Mouse (Mus musculus) small intestine, adult 2 months (tissue): ENCODE measurements around the gene Dmpk. TPM values are rescaled to one million over a fixed set of nuclear protein-coding genes. Genes with fewer than 3 reads are reported as not detected.

ENCODE experiments used
- H3K27ac ChIP-seq: fragments of 200-500 bp; 2 replicates; pipeline ENCODE4 v1.5.1; 2012; ENCODE audit warnings: low read depth, low read length, control low read depth, inconsistent platforms; ENCODE audit not compliant: insufficient read depth
- H3K27me3 ChIP-seq: fragments of 200-500 bp; 2 replicates; pipeline ENCODE4 v1.6.1; 2012; ENCODE audit warnings: mild to moderate bottlenecking, moderate library complexity, low read length, inconsistent platforms; ENCODE audit not compliant: control insufficient read depth, insufficient read depth
- H3K36me3 ChIP-seq: fragments of 200-500 bp; 2 replicates; pipeline ENCODE4 v1.6.1; 2012; ENCODE audit warnings: mild to moderate bottlenecking, low read length, control low read depth, inconsistent platforms; ENCODE audit not compliant: control insufficient read depth, insufficient read depth
- H3K4me1 ChIP-seq: fragments of 200-500 bp; 2 replicates; pipeline ENCODE4 v1.6.1; 2012; ENCODE audit warnings: low read length, inconsistent platforms, mixed read lengths; ENCODE audit not compliant: control insufficient read depth, insufficient read depth, insufficient read length
- H3K4me3 ChIP-seq: fragments of 200-500 bp; 2 replicates; pipeline ENCODE4 v1.5.1; 2012; ENCODE audit warnings: low read depth, mild to moderate bottlenecking, control low read depth, inconsistent platforms, low read length, moderate library complexity
- CTCF ChIP-seq: fragments of 200-500 bp; IDR thresholded peaks from 2 replicates; pipeline ENCODE4 v1.5.1; 2012; ENCODE audit warnings: low read depth, mild to moderate bottlenecking, control low read depth, inconsistent platforms, low read length, moderate library complexity, mixed read lengths; ENCODE audit not compliant: insufficient replicate concordance, insufficient read length; ENCODE audit errors: extremely low read depth
- POLR2A ChIP-seq: fragments of 200-500 bp; IDR thresholded peaks from 2 replicates; pipeline ENCODE4 v1.6.1; 2012; ENCODE audit warnings: low read depth, mild to moderate bottlenecking, control low read depth, inconsistent platforms, low read length, moderate library complexity
- WGBS: fragments of 180-500 bp; shearing (Covaris S2); methylation state at CpG from one replicate; pipeline ENCODE4 v1.1.7; 2018; 5-methylcytosine and 5-hydroxymethylcytosine counted together
- polyA plus RNA-seq: library from polyadenylated mRNA; depleted of rRNA; stranded (reverse); fragments of >200 nt; gene quantifications from 2 replicates; pipeline ENCODE4 v1.2.3, GENCODE M21; 2012

Dmpk gene
- polyA plus RNA-seq, 1 experiment, result 353 TPM

- peaks cover 38% of the 10 kb centered on the region for H3K36me3 ChIP-seq
- 90% methylated on average over 15 of the region's 15 CpGs for WGBS
- no peak overlapping the region for H3K4me3 ChIP-seq
- H3K27ac ChIP-seq, result no peak overlapping the region
- no peaks in the 10 kb centered on the region for H3K27me3 ChIP-seq
- TF ChIP-seq POLR2A (no peak), CTCF (no peak)
- H3K4me1 ChIP-seq, result no peaks in the 10 kb centered on the region
Measured at GRCm38 (mm10) chr7:19052345-19053135, 31.1 kb upstream of the Dmpk start.

DNA sequence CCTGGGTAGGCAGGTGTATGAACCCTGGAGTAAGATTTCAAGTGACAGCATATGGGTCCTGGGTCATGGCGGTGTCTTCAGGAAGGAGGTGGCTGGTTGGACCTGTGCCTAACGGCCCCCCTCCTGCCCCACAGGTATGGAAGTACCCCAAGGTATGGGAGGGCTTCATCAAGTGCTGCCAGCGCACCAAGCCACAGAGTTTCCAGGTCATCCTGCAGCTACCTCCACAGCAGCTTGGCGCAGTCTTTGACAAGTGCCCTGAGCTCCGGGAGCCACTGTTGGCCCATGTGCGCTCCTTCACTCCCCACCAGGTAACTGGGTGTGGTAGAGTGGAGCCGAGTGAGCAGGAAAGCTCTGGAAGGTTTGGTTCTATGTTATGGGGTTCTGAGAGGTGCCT is 30.5 kb upstream of the Dmpk start:
- Histone ChIP-seq H3K36me3 (peaks cover 34% of the 10 kb centered on the region), H3K4me1 (no peaks in the 10 kb centered on the region), H3K27me3 (no peaks in the 10 kb centered on the region), H3K27ac (no peak overlapping the region), H3K4me3 (no peak overlapping the region)
- TF ChIP-seq CTCF (no peak), POLR2A (no peak)
- 87% methylated on average over 7 of the region's 7 CpGs for WGBS

DNA sequence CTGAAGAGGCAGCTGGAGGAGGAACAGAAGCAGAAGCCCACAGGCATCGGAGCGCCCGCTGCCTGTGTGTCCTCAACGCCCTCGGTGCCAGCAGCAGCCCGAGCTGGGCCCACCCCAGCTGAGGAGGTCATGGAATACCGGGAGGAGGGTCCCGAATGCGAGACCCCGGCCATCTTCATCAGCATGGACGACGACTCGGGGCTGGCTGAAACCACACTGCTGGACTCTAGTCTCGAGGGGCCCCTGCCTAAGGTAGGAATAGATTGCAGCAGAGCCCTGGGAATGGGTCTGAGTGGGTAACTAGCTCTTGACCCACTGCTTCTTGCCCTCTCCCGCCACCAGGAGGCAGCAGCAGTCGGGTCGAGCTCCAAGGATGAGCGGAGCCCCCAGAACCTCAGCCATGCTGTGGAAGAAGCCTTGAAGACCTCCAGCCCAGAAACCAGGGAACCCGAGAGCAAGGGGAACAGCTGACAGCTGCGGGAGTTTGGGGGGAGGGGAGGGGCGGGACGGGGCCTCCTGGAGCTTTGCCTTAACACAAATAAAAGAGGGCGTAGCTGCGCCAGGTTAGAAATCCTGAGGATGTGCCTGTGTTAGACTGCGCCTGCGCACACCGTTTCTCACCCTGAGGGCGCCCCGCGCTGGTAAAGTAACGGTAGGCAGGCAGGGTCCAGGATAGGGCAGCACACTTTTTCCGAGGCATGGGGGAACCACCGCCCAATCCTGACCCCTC is 29.4 kb upstream of the Dmpk start, which contains the start of gene Rsph6a:
Rsph6a (plus strand) TSS at position 644 of the 730 bp plus-strand sequence.
- H3K27me3 ChIP-seq, result no peaks in the 10 kb centered on the region
- WGBS, result 57% methylated on average over 33 of the region's 33 CpGs
- H3K4me1 ChIP-seq, result no peaks in the 10 kb centered on the region
- H3K27ac ChIP-seq, result no peak within 1 kb of the TSS
- H3K4me3 ChIP-seq, result no peak within 1 kb of the TSS
- H3K36me3 ChIP-seq, result peaks cover 26% of the 10 kb centered on the region
- TF ChIP-seq CTCF (no peak; the same call in 1 of the 2 replicates), POLR2A (no peak)

DNA sequence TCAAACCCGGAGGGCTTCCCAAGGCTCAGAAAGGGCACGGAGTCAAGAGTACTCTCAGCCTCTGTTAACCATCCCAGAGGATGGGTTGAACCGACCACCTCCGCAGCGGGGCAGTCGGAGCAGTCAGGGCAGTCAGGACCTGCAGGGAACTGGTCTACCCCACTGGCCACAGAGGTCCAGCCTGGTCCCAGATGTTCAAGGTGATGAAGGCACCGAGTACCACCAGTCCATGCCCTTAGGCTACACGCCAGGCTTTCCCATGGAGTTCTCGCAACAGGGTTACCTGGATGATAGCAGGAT is 28.9 kb upstream of the Dmpk start:
- Histone ChIP-seq H3K27me3 (no peaks in the 10 kb centered on the region), H3K4me1 (no peaks in the 10 kb centered on the region), H3K4me3 (no peak overlapping the region), H3K36me3 (peaks cover 20% of the 10 kb centered on the region; the same call in 1 of the 2 replicates), H3K27ac (no peak overlapping the region)
- WGBS, result 80% methylated on average over 9 of the region's 9 CpGs
- TF ChIP-seq POLR2A, result no peak

- no peaks in the 10 kb centered on the region for H3K4me1 ChIP-seq
- peaks cover 17% of the 10 kb centered on the region; the same call in 1 of the 2 replicates for H3K36me3 ChIP-seq
- 82% methylated on average over 8 of the region's 8 CpGs for WGBS
- no peak overlapping the region for H3K27ac ChIP-seq
- no peak for TF ChIP-seq POLR2A
- no peak for TF ChIP-seq CTCF
- H3K27me3 ChIP-seq, result no peaks in the 10 kb centered on the region
- H3K4me3 ChIP-seq, result no peak overlapping the region
Measured at GRCm38 (mm10) chr7:19055108-19055507, 28.5 kb upstream of the Dmpk start.

- Histone ChIP-seq H3K4me3 (no peak overlapping the region), H3K27me3 (no peaks in the 10 kb centered on the region), H3K27ac (no peak overlapping the region), H3K36me3 (peaks cover 2% of the 10 kb centered on the region; the same call in 1 of the 2 replicates), H3K4me1 (no peaks in the 10 kb centered on the region)
- 84% methylated on average over 10 of the region's 10 CpGs for WGBS
- no peak for TF ChIP-seq CTCF
- no peak for TF ChIP-seq POLR2A
Measured at GRCm38 (mm10) chr7:19057405-19057804, 26.2 kb upstream of the Dmpk start.

DNA sequence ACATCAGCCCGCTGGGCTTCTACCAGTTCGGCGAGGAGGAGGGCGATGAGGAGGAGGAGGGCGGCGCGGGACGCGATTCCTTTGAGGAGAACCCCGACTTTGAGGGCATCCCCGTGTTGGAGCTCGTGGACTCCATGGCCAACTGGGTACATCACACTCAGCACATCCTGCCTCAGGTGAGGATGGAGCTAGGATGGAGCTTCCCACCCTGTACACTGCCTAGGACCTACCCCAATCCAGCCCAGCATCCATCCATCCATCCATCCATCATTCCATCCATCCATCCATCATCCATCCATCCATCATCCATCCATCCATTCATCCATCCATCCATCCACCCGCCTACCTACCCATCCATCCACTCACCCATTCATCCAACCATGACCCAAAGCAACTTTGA is 17.8 kb upstream of the Dmpk start:
- Histone ChIP-seq H3K27ac (no peak overlapping the region), H3K4me3 (no peak overlapping the region), H3K4me1 (no peaks in the 10 kb centered on the region), H3K36me3 (no peaks in the 10 kb centered on the region), H3K27me3 (peaks cover 19% of the 10 kb centered on the region)
- TF ChIP-seq POLR2A (no peak), CTCF (no peak)
- WGBS, result 45% methylated on average over 13 of the region's 13 CpGs
